In the genomic region with DNA sequence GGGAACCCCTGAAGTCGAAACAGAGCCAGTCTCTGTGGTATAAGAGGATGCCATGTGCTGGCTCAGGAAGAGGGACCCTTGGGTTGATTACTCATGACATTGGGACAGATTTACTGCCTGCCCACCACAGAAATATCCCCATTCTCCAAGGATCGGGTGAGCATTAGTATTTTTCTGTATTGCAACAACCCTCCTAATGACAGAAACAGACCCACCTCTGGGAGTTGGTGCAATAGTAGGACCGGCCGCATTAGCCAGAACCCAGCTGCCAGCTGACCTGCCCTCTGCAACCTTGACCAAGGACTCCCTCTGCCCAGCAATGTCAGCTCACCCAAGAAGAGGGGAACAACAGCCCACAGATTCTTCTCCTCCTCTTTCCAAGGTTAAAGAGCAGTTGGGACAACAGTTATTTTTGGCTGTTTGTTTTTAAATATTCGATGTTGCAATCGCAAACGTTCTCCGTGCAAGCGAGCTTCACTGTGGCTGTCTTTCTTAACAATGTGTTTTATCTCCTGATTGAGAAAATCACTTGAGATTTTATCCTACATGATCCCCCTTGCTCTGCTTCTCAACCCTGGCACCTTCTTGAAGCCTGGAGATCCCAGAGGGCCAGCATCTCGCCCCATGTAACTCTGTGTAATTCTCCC, we compare ENCODE assay signal across 11 mouse cellular contexts. TPM values are rescaled to one million over a fixed set of nuclear protein-coding genes. Genes with fewer than 3 reads are reported as not detected.
DNase-seq lines count a peak whose midpoint lies in the region; ATAC-seq lines count a peak whose summit lies in the region.
"Had no signal": no experiment of that assay in that cellular context is flagged by ENCODE, and none has a peak within 500 bp of the region (broad histone marks: within the 10 kb centered on the region; RNA-seq: fewer than 3 reads in every experiment).

No protein-coding gene starts in this region.

- peak; percentile 29 for ATAC-seq in megakaryocyte, adult 5-6 weeks (ENCODE audit: poor library complexity, severe bottlenecking)
- ATAC-seq: forebrain, embryonic 13.5 days; hindbrain, postnatal 0 days had no signal

- peak overlapping the region; percentile 10; the same call in 1 of the 2 replicates for H3K4me3 ChIP-seq in brown adipose tissue, adult 24 weeks (ENCODE audit: insufficient read depth, low read depth, low read length)
- H3K4me3 ChIP-seq: forebrain, embryonic 13.5 days had no signal

- DNase-seq in adrenal gland, adult (ENCODE audit: inconsistent age in 2 of 2, low spot score in 1 of 2) = peak; percentile 75 to 88
- DNase-seq in adrenal gland, postnatal 4 days (ENCODE audit: low spot score in 2 of 2) = no peak
- peak; percentile 42 for DNase-seq in kidney, postnatal 10 days
- DNase-seq in kidney, postnatal 14 days = no peak
- no peak for DNase-seq in cerebellum, postnatal 4 days (ENCODE audit: low spot score in 2 of 2)
- no peak for DNase-seq in left cerebral cortex, adult 11 months (ENCODE audit: low spot score)
- DNase-seq: cerebellum, adult 9-10 months had no signal

- peaks cover 65% of the 10 kb centered on the region for H3K4me1 ChIP-seq in brown adipose tissue, adult 24 weeks (ENCODE audit: control insufficient read depth, insufficient read depth, insufficient read length, low read length)

- H3K27ac ChIP-seq in brown adipose tissue, adult 24 weeks (replicated peaks; ENCODE audit: low read depth, low read length) = peak overlapping the region; percentile 97
- H3K27ac ChIP-seq: forebrain, embryonic 13.5 days; hindbrain, postnatal 0 days had no signal

RNA-seq across cellular contexts. Expression of a gene that starts 22.1 kb away (rescaled TPM):
- 10 to 100 TPM; 42.5 to 51.6 TPM for total RNA-seq in adrenal gland, postnatal 4 days (2021)
- 40.3 and 43.2 TPM in 2 replicates for polyA plus RNA-seq in brown adipose tissue, adult 24 weeks (2012; ENCODE audit: insufficient read depth, insufficient read length, missing spikeins)
- total RNA-seq in megakaryocyte, adult 5-6 weeks (2015) = 3.5 and 3.9 TPM in 2 replicates
- 5.9 and 6.5 TPM in 2 replicates for total RNA-seq in megakaryocyte, adult 5-6 weeks (2017)

Comparison
In these comparisons a context has a peak if more than half of its experiments do, and no peak if none do; other contexts are left out.
1. DNase-seq: peak in adrenal gland, adult (2 of 2) and kidney, postnatal 10 days (single experiment); none in adrenal gland, postnatal 4 days (0 of 2), kidney, postnatal 14 days (single experiment), cerebellum, postnatal 4 days (0 of 2) and left cerebral cortex, adult 11 months (single experiment).
2. RNA of a gene that starts 22.1 kb away (total RNA-seq): 42.5 to 51.6 TPM in adrenal gland, postnatal 4 days; 3.5 to 6.5 TPM in megakaryocyte, adult 5-6 weeks; every median in the first group is over 4 times any median in the second.